Mouse (Mus musculus): Measurements from ENCODE around the gene Kank2. TPM values are rescaled to one million over a fixed set of nuclear protein-coding genes. Genes with fewer than 3 reads are reported as not detected.

The Kank2 gene
- polyA plus RNA-seq, 1 experiment from 2014 or later = 21.3 TPM

DNA sequence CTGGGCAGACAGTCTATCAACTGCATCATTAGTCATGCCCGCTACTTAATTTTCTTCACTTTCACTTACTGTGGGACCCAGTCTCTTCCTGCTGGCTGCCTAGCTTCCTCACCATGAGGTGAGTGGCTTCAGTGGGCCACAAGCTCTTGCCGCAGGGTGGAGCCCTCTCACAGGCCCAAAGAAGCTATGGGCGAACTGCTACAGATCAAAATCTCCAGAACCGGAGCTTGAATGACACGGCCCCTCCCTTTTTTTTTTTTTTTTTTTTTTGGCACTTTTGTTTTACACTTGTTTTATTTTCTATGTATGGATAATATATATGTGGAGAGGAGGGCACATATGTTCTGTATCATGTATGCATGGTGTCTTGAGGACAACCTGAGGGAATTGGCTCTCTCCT is 12.6 kb upstream of the Kank2 start:
- Histone ChIP-seq H3K4me1 (no peaks in the 10 kb centered on the region), H3K36me3 (peaks cover 62% of the 10 kb centered on the region), H3K9ac (no peak overlapping the region), H3K27me3 (no peaks in the 10 kb centered on the region), H3K4me2 (replicated peaks) (no peak overlapping the region), H3K27ac (no peak overlapping the region), H3K4me3 (no peak overlapping the region), H3K9me3 (no peaks in the 10 kb centered on the region)
- 97% methylated on average over 5 of the region's 5 CpGs for WGBS
- ATAC-seq (ENCODE audit: low FRiP score, low read depth) = no peak

- 68% methylated on average over 3 of the region's 3 CpGs for WGBS
- H3K27ac ChIP-seq = no peak overlapping the region
Observed at GRCm38 (mm10) chr9:21808561-21808960, 10.0 kb upstream of the Kank2 start.

GRCm38 (mm10) chr9:21806976-21807375 is 8.4 kb upstream of the Kank2 start:
- no peak for ATAC-seq (ENCODE audit: low FRiP score, low read depth)
- 83% methylated on average over 11 of the region's 11 CpGs for WGBS
- Histone ChIP-seq H3K4me2 (replicated peaks) (no peak overlapping the region), H3K27me3 (no peaks in the 10 kb centered on the region), H3K36me3 (peaks cover 40% of the 10 kb centered on the region), H3K27ac (no peak overlapping the region), H3K4me3 (no peak overlapping the region), H3K4me1 (peaks cover 3% of the 10 kb centered on the region; the same call in 1 of the 2 replicates), H3K9ac (no peak overlapping the region), H3K9me3 (no peaks in the 10 kb centered on the region)

More at GRCm38 (mm10) chr9:21808561-21808960, 10.0 kb upstream of the Kank2 start:
- Histone ChIP-seq H3K27me3 (no peaks in the 10 kb centered on the region), H3K36me3 (peaks cover 42% of the 10 kb centered on the region), H3K9ac (no peak overlapping the region), H3K4me3 (no peak overlapping the region), H3K9me3 (no peaks in the 10 kb centered on the region), H3K4me1 (peaks cover 3% of the 10 kb centered on the region; the same call in 1 of the 2 replicates), H3K4me2 (replicated peaks) (no peak overlapping the region)
- ATAC-seq (ENCODE audit: low FRiP score, low read depth) = no peak

DNA sequence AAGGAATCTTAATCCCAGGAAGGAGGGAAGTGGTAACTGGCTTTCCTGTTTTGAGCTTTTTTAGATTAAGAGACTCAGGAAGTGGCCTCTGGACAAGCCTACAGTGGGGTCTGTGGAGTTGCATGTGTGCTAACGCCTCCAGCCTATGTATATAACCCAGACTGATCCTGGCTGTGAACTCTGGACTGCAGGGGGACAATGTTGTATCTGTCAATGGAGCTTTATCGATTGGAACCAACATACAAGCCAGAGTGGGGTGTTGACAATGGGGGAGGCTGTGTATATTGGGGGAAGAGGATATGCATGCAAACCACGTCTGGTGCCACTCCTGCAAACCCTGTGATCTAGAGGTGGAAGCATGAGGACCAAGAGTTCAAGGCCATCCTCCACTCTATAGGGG is 7.8 kb upstream of the Kank2 start:
- Histone ChIP-seq H3K9ac (no peak overlapping the region), H3K4me1 (peaks cover 3% of the 10 kb centered on the region; the same call in 1 of the 2 replicates), H3K4me3 (no peak overlapping the region), H3K36me3 (peaks cover 42% of the 10 kb centered on the region), H3K4me2 (replicated peaks) (no peak overlapping the region), H3K27ac (no peak overlapping the region), H3K9me3 (no peaks in the 10 kb centered on the region), H3K27me3 (no peaks in the 10 kb centered on the region)
- no peak for ATAC-seq (ENCODE audit: low FRiP score, low read depth)
- WGBS = 71% methylated on average over 3 of the region's 3 CpGs

GRCm38 (mm10) chr9:21803986-21804644 is 5.6 kb upstream of the Kank2 start:
- Histone ChIP-seq H3K4me3 (no peak overlapping the region), H3K4me1 (peaks cover 3% of the 10 kb centered on the region; the same call in 1 of the 2 replicates), H3K36me3 (peaks cover 35% of the 10 kb centered on the region), H3K9me3 (no peaks in the 10 kb centered on the region), H3K9ac (0 out of 2 replicates have a peak overlapping the region, but pooled peaks have one; percentile 20), H3K27me3 (no peaks in the 10 kb centered on the region), H3K27ac (no peak overlapping the region), H3K4me2 (replicated peaks) (no peak overlapping the region)
- peak; percentile 86 for ATAC-seq (ENCODE audit: low FRiP score, low read depth)
- 40% methylated on average over 13 of the region's 13 CpGs for WGBS

- peaks cover 30% of the 10 kb centered on the region for H3K36me3 ChIP-seq
- H3K9ac ChIP-seq = no peak overlapping the region
- no peak overlapping the region for H3K4me2 ChIP-seq (replicated peaks)
- no peaks in the 10 kb centered on the region for H3K9me3 ChIP-seq
- no peaks in the 10 kb centered on the region for H3K27me3 ChIP-seq
- no peak overlapping the region for H3K27ac ChIP-seq
- no peak for ATAC-seq (ENCODE audit: low FRiP score, low read depth)
- 88% methylated on average over 7 of the region's 7 CpGs for WGBS
- no peak overlapping the region for H3K4me3 ChIP-seq
- peaks cover 13% of the 10 kb centered on the region for H3K4me1 ChIP-seq
Observed at GRCm38 (mm10) chr9:21801591-21801990, 3.0 kb upstream of the Kank2 start.

DNA sequence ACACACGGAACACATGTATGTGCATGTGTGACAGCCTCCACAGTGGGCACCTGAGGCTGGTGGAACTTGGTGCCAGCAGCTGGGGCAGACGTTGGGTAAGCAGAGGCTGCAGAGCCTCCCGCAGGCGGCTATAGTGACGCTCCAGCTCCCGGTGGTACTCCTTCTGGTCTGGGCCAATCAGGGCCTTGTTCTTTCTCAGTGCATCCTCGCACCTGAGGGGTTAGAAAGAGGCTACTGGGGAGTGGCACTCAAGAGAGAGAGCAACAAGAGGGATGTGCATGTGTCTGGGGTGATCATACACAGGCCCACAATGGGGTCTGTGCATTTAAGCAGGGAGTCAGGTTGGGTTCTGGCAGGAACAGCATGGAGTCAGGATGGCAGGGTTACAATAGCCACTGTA is 2.6 kb upstream of the Kank2 start:
- Histone ChIP-seq H3K36me3 (peaks cover 30% of the 10 kb centered on the region), H3K4me2 (replicated peaks) (no peak overlapping the region), H3K27ac (no peak overlapping the region), H3K9me3 (no peaks in the 10 kb centered on the region), H3K27me3 (no peaks in the 10 kb centered on the region), H3K9ac (no peak overlapping the region), H3K4me1 (peaks cover 17% of the 10 kb centered on the region), H3K4me3 (no peak overlapping the region)
- no peak for ATAC-seq (ENCODE audit: low FRiP score, low read depth)
- WGBS = 82% methylated on average over 7 of the region's 7 CpGs

- H3K9ac ChIP-seq = peak overlapping the region; percentile 93
- H3K36me3 ChIP-seq = peaks cover 51% of the 10 kb centered on the region
- no peaks in the 10 kb centered on the region for H3K27me3 ChIP-seq
- 55% methylated on average over 3 of the region's 3 CpGs for WGBS
- H3K4me2 ChIP-seq (replicated peaks) = peak overlapping the region; percentile 69
- no peaks in the 10 kb centered on the region for H3K9me3 ChIP-seq
- peak overlapping the region; percentile 94 for H3K4me3 ChIP-seq
- no peak for ATAC-seq (ENCODE audit: low FRiP score, low read depth)
- peak overlapping the region; percentile 95; the same call in 1 of the 2 replicates for H3K27ac ChIP-seq
- H3K4me1 ChIP-seq = peaks cover 29% of the 10 kb centered on the region
Observed at GRCm38 (mm10) chr9:21799010-21799350, 436 bp upstream of the Kank2 start.

- Histone ChIP-seq H3K4me3 (peak overlapping the region; percentile 94), H3K36me3 (peaks cover 56% of the 10 kb centered on the region), H3K4me2 (replicated peaks) (peak overlapping the region; percentile 69), H3K9me3 (no peaks in the 10 kb centered on the region), H3K4me1 (peaks cover 31% of the 10 kb centered on the region), H3K27me3 (no peaks in the 10 kb centered on the region), H3K9ac (peak overlapping the region; percentile 93), H3K27ac (peak overlapping the region; percentile 95)
- WGBS = under 1% methylated on average over 26 of the region's 26 CpGs
- ATAC-seq (ENCODE audit: low FRiP score, low read depth) = peak; percentile 77
Observed at GRCm38 (mm10) chr9:21797921-21798344, 611 bp downstream of the Kank2 start.

DNA sequence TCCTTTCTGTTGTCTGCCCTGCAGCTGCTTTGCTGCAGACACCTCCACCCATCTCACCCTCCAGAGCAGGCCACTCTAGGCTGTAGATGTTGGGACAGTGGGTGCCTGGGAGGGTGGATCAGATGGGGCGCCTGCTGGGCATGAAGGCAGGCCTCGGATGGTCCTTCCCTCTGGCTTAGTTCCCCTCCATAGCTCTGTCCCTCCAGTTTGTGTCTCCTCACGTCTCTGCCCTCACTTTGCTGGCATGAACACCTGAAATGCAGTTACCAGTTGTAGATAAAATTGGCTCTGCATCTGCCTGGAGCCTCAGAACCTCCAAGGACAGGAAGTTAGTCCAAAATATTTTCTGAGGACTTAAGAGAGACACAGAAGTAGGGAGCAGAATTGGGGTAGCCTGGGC is 1.6 kb downstream of the Kank2 start:
- peak overlapping the region; percentile 69 for H3K4me2 ChIP-seq (replicated peaks)
- no peaks in the 10 kb centered on the region for H3K9me3 ChIP-seq
- peak overlapping the region; percentile 94 for H3K4me3 ChIP-seq
- H3K9ac ChIP-seq = peak overlapping the region; percentile 93
- WGBS = 54% methylated on average over 3 of the region's 3 CpGs
- H3K36me3 ChIP-seq = peaks cover 56% of the 10 kb centered on the region
- peak overlapping the region; percentile 95; the same call in 1 of the 2 replicates for H3K27ac ChIP-seq
- H3K4me1 ChIP-seq = peaks cover 41% of the 10 kb centered on the region
- no peaks in the 10 kb centered on the region for H3K27me3 ChIP-seq
- no peak for ATAC-seq (ENCODE audit: low FRiP score, low read depth)

GRCm38 (mm10) chr9:21796259-21796658 is 2.3 kb downstream of the Kank2 start:
- Histone ChIP-seq H3K36me3 (peaks cover 56% of the 10 kb centered on the region), H3K27ac (peak overlapping the region; percentile 67; the same call in 1 of the 2 replicates), H3K4me1 (peaks cover 46% of the 10 kb centered on the region), H3K9ac (peak overlapping the region; percentile 93), H3K4me3 (peak overlapping the region; percentile 94), H3K27me3 (no peaks in the 10 kb centered on the region), H3K4me2 (replicated peaks) (peak overlapping the region; percentile 69), H3K9me3 (no peaks in the 10 kb centered on the region)
- 43% methylated on average over 3 of the region's 3 CpGs for WGBS
- no peak for ATAC-seq (ENCODE audit: low FRiP score, low read depth)

GRCm38 (mm10) chr9:21795579-21795978 is 3.0 kb downstream of the Kank2 start:
- H3K27me3 ChIP-seq = no peaks in the 10 kb centered on the region
- H3K4me3 ChIP-seq = no peak overlapping the region; the same call in 1 of the 2 replicates
- ATAC-seq (ENCODE audit: low FRiP score, low read depth) = no peak
- H3K4me2 ChIP-seq (replicated peaks) = peak overlapping the region; percentile 69
- peak overlapping the region; percentile 67; the same call in 1 of the 2 replicates for H3K27ac ChIP-seq
- H3K4me1 ChIP-seq = peaks cover 46% of the 10 kb centered on the region
- H3K9me3 ChIP-seq = no peaks in the 10 kb centered on the region
- H3K9ac ChIP-seq = peak overlapping the region; percentile 93
- peaks cover 56% of the 10 kb centered on the region for H3K36me3 ChIP-seq
- 77% methylated on average over 5 of the region's 5 CpGs for WGBS

GRCm38 (mm10) chr9:21794925-21795324 is 3.6 kb downstream of the Kank2 start:
- Histone ChIP-seq H3K4me1 (peaks cover 46% of the 10 kb centered on the region), H3K27ac (no peak overlapping the region), H3K9me3 (no peaks in the 10 kb centered on the region), H3K4me2 (replicated peaks) (no peak overlapping the region), H3K9ac (no peak overlapping the region), H3K4me3 (no peak overlapping the region), H3K36me3 (peaks cover 60% of the 10 kb centered on the region), H3K27me3 (no peaks in the 10 kb centered on the region)
- WGBS = 94% methylated on average over 25 of the region's 25 CpGs
- no peak for ATAC-seq (ENCODE audit: low FRiP score, low read depth)

All from limb, embryonic 13.5 days (tissue).